Mouse (Mus musculus) granulocyte monocyte progenitor cell, adult 5-6 weeks (primary cell): ENCODE measurements around the gene Prkaca. TPM values are rescaled to one million over a fixed set of nuclear protein-coding genes. Genes with fewer than 3 reads are reported as not detected.
A peak's percentile ranks its signal among the peaks of the same experiment; 100 is the strongest.
"Not testable (repeated sequence)": the region's sequence is repeated elsewhere in the genome, so short reads cannot be mapped to it uniquely, and the experiment has no call there.

Experiments
- ATAC-seq: replicated peaks from 2 replicates; pipeline ENCODE4 v1.8.0; 2016; ENCODE audit warnings: mild to moderate bottlenecking, moderate TSS enrichment, inconsistent platforms; ENCODE audit not compliant: poor library complexity, severe bottlenecking
- total RNA-seq, 2 experiments: library from RNA; stranded (forward) in 1 of 2; stranded (reverse) in 1 of 2; fragments of 200-712, 200-1000 nt in 1 of 2; fragments of >200 nt in 1 of 2; fragmentation: Nextera tagmentation in 1 of 2; gene quantifications; 2 replicates each; pipeline ENCODE4 v1.2.3; 2014 to 2017

The Prkaca gene
- total RNA-seq, 2 experiments from 2014 or later = 18.2 to 39.3 TPM

DNA sequence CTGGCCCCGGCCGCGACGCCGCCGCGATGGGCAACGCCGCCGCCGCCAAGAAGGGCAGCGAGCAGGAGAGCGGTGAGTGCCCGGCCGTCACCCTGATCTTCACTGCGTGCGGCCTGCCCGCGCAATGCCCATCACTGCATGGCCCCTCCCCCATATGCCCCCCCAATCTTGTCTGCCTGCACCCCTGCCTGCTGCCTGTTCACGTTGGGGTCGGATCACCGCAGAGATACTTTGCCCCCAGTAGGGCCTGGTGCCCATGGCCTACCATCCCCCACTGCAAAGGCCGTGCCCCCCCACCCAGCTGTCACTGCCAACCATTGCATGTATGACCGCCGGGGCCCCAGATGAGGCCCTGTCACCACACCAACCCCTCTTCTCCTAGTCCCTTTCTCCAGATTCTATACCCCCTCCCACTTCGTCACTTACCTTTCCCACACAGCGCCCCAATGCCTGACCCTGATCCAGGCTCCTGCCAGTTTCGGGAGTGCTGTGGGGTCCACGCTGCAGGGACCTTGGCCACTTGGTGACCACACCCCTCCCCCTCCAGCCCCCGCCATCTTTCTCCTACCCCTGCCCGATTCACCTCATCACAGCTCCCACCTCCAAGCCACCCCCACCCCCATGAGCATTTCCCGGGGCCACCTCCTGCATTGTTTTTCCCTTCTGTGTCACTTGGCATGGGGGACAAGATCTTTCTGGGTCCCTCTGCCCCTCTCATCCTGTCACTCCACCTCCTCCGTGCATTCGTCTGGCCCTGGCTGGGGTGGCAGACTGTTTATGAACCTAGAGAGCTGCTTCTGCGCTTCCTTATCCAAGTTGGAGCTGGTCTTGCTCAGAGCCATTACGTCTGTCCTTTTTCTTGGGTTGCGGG lies 603 bp downstream of the Prkaca start:
- ATAC-seq = peak; percentile 6; the same call in 1 of the 2 replicates

DNA sequence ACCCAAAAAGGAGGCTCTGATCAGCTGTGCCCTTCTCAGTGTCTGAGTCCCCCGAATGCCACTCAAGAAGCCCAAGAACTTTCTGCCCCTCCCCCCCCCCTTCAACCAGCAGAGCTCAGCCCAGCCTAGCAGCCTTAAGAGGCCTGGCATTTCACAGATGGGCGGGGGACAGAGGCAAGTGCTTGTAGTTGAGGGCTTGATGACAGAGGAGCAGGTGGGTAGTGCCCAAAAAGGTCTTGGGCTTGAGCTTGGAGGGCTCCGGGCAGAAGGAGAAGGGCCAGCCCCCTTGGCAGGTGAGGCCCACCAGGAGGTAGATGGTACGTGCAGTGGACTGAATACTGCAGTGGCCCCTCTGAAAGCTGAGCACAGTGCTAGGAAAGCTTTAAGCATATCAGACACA lies 1.7 kb downstream of the Prkaca start:
- no peak for ATAC-seq

DNA sequence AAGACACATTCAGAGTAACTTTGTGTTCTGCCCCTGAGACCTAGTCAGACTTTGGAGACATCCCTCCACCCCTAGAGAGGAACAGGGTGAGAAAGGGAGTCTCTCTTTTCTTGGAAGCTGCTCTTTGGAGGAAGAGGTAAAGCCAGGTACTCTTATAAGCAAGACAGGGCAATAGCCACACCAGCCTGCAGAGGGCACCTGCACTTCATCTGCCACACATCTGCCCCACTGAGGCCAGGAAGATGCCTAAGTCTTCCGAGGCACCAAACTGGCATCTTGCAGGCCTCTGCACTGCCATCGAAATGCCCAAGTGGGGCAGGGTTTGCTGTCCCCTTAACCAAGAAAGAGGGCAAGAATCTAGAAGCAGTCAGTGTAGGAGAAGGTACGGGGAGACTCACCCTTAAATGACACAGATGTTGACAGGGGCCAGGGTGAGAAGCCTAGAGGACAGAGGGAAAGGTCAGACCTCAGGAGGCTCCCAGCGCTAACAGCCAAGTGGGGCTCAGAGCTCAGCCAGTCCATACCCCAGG lies 3.4 kb downstream of the Prkaca start:
- ATAC-seq = no peak

DNA sequence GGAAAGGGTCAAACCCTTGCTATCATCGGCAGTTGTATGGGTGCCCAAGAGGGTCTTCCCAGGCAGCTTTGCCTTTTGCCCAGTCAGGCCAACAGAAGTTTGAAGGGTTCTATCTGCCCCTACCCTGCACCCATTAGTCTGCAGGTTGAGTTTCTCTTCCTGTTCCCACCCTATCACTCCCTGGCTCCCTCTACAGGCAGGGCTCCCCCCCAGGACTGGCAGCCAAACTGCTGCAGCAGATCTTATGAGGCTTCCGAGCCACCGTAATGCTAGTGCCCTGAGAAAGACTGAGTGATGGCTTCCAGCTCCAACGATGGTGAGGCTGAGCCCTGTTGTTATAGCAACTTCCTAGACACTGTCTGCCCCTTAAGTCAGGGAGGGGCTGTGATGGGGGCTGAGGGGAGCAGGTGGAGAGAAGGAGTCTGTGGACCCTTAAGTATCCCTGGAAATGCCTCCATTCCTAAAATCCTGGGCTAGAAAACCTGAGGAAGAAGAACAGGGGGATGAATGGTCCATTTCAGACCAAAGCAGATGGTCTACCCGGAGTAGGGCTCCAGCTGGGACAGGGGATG lies 4.1 kb downstream of the Prkaca start:
- ATAC-seq = no peak

DNA sequence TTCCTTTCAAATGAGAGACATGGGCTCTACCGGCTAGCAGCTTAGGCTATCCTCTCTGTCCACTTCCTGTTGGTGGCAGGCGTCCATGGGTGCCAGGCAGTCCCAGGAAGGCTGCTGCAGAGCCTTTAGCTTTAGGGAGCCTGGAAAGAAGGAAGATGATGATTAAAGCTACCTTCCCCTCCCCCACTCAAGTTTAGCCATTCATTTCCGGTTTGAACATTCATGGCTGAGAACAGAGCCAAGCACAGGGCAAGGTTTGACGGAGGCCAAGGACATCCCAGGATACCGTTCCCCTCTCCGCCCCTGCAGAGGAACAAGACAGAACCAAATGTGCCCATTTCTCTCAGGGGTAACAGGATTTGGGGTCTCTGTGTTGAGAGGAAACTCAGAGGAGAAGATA lies 4.9 kb downstream of the Prkaca start:
- ATAC-seq = no peak

DNA sequence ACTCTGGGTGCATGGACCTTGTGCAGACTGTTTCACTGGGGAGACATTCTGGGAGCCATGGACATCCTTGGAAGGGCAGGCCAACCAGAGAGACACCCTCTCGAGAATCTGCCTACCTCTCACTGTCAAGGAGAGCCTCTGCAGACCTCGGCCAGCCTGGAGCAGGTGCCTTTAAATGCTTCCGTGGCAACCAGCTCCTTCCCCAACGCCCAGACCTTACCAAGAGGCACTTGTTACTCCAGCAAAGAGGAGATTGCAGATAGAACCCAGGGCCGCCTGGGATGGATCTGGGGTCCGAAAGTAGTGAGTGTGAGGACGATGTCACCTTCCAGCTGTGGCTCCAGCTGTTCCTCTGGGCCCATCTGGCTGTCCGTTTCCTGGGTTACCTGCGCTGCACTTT lies 5.4 kb downstream of the Prkaca start:
- no peak for ATAC-seq

DNA sequence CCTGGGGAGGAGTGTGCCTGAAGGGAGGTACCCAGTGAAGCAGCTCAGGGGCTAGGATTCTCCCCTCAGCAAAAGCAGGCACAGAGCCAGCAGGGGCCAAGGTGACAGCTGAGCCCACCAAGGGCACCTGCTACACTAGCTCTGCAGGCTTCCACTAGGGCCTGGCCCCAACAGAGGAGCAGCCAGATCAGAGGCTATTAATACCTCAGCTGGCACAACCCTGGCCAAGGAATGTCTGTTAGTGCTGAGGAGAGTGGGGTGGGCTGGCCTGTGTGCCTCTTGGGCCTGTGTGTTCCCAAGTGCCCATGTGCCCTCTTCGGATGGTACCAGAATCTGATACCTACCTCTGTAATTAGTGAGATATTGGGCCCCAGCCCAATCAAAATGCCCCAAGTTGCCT lies 7.5 kb downstream of the Prkaca start:
- no peak for ATAC-seq

DNA sequence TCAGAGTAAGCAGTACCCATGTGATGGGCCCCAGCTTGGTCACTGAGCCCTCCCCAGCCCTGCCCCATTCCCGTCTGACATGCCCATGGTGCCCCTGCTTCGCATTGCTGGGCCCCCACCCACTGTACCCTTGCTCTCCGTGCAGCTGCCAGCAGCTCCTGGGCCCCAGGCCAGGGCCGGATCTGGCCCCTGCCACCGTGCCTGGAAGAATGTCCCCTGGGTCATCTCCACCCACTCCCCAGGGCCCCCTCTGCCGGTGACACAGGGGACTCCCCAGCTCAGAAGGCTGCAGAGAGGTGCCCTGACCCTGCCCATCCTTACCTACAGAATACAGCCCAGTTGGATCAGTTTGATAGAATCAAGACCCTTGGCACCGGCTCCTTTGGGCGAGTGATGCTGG lies 8.1 kb downstream of the Prkaca start:
- ATAC-seq = no peak

DNA sequence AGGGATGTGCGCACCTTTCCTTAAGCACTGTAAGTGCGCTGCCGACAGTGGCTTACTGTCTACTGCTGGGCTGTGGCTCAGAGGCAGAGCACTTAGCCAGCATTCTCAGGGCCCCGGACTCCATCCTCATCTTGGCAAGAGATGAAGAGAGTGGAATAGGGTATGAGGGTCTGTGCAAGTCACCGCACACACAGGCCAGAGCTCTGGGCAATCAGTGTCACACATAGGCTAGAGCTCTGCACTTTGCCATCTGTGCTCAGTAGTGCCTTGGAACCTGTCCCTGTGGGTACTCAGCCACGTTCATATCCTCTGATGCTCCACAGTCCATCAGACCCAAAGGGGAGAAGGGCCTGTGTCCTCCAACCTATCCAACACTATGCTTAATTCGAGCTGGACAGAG lies 8.7 kb downstream of the Prkaca start:
- ATAC-seq = no peak

DNA sequence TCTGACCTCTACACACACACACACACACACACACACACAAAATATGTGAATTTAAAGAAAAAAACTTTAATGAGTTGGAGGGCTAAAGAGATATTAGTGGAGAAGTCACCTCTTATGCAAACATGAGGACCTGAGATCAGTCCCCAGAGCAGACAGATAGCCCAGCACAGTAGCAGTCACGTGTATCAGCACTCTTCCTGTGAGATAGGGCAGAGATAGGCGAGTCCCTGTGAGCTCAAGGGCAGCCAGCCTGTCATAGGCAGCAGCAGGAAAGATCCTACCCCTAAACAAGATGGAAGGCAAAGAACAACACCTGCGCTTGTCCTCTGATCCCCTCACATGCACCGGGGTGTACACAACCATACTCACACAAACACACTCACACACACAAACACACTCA lies 9.7 kb downstream of the Prkaca start:
- no peak for ATAC-seq

DNA sequence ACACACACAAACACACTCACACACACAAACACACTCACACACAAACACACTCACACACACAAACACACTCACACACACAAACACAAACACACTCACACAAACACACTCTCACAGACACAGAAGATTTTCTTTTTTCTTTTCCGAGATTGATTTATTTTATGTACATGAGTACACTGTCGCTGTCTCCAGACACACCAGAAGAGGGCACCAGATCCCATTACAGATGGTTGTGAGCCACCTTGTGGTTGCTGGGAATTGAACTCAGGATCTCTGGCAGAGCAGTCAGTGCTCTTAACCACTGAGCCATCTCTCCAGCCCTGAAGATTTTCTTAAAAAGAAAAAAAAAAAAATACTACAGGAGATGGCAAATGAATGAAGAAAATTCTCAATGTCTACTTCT lies 10.4 kb downstream of the Prkaca start:
- not testable (repeated sequence) for ATAC-seq

DNA sequence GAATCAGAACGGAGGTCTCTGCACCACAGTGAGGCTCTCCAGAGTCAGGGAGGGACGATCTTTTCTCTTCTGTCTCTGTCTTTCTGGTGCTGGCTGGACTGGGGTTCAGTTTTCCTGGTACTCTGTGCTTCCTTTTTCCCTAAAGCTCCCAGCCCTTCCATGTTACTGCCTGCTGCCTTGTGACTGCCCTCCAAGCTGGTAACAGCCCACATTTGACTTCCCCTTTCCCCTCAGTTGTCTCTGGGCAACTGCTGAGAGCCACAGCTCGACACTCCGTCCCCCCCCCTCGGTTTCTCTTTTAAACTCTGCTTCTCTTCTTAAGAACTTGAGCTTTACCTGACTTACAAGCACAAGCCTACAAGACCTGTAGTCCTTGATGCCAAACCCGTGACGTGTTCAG lies 16.4 kb downstream of the Prkaca start:
- ATAC-seq = peak; percentile 96

DNA sequence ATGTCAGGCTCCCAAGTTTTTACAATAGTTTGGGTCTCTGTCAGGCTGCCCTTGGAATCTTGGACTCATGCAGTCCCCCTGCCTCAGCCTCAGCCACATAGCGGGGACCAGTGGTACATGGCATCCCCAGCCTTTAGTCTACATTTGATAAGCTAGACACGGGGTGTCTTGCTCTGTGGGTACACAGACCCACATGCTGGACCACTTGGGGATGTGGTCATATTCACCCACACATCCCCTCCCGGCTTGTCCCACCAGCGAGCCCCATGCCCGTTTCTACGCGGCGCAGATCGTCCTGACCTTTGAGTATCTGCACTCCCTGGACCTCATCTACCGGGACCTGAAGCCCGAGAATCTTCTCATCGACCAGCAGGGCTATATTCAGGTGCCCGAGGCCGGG lies 17.4 kb downstream of the Prkaca start:
- no peak for ATAC-seq

DNA sequence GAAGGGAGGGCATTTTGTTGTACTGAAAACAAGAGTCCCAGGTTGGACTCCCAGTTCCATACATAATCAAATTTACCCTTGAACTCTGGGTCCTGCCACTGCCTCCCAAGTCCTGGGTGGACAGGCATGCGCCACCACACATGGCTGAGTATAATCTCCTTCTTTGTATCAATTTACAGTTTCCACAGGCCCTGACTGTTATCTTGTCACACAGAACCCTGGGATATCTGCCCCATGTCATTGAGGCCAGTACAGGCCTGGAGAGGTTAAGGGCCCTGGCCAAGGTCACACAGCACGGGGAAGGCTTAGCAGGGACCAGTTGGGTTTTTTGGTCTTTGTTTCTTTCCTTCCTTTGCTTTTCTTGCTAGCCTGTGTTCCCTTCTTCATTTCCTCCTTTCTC lies 19.7 kb downstream of the Prkaca start:
- no peak for ATAC-seq

DNA sequence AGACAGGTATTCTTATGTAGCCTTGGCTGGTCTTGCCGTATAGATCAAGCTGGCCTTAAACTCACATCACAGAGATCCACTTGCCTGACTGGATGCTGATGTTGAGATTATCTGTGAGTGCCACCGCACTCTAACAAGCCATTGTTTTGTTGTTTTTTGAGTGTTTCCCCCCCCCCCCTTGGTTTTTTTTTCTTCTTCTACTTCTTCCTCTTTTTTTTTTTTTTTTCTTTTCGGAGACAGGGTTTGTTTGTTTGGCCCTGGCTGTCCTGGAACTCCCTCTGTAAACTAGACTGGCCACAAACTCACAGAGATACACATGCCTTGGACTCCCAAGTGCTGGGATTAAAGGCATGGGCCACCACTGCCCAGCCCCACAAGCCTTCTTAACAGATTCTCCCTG lies 21.2 kb downstream of the Prkaca start:
- ATAC-seq = no peak

DNA sequence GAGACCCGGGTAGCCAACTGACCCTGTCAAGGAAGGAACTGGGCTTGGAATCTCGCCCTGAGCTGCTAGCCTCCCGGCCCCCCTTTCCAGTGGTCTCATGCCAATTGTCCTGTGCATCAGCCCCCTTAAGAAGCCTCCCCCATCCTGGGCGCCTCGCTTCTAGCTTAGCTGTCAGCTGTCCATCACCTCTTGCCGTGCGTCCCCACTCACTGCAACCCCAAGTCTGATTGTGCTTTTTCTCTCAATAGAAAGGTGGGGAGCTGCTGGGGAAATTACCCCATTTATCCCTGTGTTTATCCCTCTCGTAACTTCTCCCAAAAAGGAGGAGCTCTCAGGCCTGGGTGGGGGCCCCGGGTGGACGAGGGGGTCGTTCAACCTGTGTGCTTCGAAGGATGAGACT lies 23.2 kb downstream of the Prkaca start:
- no peak for ATAC-seq

DNA sequence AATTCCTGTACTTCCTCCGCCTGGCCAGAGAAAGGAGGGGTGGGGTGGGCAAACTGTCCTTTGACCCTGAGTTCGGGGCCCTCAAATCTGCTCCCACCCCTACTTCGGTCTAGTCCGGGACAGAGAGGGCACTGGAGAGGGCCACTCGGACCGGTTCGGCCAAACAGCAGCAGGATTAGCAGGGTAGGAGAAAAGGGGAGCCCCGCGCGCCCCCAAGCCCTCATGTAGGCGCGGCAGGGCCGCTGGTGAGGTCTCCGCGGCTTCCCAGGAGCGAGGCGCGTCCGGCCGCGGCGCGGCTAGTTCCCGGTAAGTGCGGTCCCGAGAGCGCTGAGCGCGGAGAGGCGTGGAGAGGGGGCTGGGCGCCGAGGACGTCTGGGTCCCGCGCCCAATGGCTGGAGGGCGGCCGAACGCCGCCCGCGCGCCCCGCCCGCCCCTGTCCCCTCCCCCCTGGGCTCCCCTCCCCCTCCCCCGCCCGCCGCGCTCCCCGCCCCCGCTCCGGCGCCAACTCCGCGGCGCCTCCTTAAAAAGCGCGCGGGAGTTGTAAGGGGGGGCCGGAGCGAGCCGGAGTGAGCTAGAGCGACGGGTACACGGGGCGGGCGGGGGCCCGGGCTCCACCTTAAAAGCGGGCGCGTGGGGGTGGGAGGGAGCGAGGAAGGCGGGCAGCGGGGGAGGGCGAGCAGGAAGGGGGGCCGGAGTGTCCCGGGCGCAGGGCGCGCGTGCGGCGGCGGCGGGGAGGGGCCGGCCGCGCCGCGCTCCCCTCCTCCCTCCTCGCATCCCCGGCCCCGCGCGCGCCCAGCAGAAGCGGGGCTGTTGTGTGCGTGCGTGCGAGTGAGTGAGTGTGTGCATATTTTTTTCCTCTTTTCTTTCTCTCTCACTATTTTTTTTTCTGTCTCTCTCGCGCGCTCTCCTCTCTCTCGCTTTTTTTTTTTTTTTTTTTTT lies 24.0 kb downstream of the Prkaca start:
- peak; percentile 69 for ATAC-seq

DNA sequence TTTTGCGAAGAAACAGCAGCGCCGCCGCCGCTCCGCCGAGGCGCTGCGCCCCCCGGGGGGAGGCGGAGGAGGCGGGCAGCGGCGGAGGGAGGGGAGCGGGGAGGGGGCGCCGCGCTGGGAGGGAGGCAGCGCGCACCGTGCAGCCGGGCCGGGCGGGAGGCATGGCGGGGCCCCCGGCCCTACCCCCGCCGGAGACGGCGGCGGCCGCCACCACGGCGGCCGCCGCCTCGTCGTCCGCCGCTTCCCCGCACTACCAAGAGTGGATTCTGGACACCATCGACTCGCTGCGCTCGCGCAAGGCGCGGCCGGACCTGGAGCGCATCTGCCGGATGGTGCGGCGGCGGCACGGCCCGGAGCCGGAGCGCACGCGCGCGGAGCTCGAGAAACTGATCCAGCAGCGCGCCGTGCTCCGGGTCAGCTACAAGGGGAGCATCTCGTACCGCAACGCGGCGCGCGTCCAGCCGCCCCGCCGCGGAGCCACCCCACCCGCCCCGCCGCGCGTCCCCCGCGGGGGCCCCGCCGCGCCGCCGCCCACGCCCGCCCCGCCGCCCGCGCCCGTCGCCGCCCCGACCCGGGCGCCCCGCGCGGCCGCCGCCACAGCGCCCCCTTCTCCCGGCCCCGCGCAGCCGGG lies 24.8 kb downstream of the Prkaca start, which contains the start of gene Samd1:
Samd1 (plus strand) TSS at position 162 of the 631 bp plus-strand sequence.
- no peak for ATAC-seq

DNA sequence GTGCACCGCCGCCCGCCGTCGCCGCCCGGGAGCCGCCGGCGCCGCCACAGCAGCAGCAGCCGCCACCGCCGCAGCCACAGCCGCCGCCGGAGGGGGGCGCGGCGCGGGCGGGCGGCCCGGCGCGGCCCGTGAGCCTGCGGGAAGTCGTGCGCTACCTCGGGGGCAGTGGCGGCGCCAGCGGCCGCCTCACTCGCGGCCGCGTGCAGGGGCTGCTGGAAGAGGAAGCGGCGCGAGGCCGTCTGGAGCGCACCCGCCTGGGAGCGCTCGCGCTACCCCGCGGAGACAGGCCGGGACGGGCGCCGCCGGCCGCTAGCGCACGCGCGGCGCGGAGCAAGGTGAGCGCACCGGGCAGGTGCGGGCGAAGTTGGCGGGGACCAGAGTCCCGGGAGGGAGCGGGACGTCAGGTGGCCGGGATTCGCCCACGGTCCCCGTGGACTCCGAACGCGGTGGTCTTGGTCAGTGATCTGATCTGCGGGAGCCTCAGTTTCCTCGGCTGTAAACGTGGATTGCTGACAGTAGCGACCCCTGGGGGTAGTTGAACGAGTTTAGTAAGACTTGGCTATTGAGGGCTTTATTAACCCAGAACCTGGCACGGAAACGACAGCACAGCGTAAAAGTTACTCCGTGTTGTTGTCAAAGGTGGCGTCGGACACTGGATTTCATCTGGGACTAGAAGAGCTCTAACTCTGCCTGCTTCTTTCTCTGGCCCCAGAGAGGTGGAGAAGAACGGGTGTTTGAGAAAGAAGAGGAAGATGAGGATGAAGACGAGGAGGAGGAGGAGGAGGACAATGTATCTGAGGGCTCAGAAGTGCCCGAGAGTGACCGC lies 25.7 kb downstream of the Prkaca start:
- peak; percentile 62 for ATAC-seq
